Mouse (Mus musculus): ENCODE results near the gene Smad9. TPM values are rescaled to one million over a fixed set of nuclear protein-coding genes. Genes with fewer than 3 reads are reported as not detected.
"Not testable (repeated sequence)": the region's sequence is repeated elsewhere in the genome, so short reads cannot be mapped to it uniquely, and the experiment has no call there.

Smad9 gene
- polyA plus RNA-seq, 1 experiment from 2014 or later: 0.63 TPM

DNA sequence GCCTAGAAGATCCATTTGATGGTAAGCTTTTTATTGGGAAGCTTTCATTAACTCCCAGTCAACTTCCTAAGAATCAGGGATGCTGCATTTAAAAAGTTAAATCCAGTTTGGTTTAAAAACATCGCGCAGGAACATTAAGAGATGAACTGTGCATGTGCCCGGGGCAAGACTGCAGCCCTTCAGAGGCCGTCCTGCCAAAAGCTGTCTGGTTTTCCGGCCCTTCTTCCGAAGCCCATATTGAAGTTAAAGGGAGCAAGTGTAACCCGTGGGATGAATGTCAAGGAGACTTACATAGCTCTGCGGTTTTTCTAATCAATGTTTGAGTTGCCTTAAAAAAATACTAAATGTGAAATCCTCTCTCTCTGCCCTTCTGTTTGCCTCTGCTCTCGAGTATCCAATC lies 3.8 kb downstream of the Smad9 start:
- H3K4me3 ChIP-seq: no peak overlapping the region
- no peak overlapping the region for H3K27ac ChIP-seq
- no peaks in the 10 kb centered on the region for H3K36me3 ChIP-seq
- 74% methylated on average over 9 of the region's 9 CpGs for WGBS
- no peak overlapping the region for H3K4me2 ChIP-seq
- no peak overlapping the region for H3K9ac ChIP-seq
- no peaks in the 10 kb centered on the region for H3K27me3 ChIP-seq
- no peaks in the 10 kb centered on the region for H3K9me3 ChIP-seq (replicated peaks)
- ATAC-seq (replicated peaks; ENCODE audit: insufficient number of reproducible peaks, insufficient read depth, low FRiP score, low read depth): no peak
- H3K4me1 ChIP-seq (replicated peaks): peaks cover 19% of the 10 kb centered on the region

DNA sequence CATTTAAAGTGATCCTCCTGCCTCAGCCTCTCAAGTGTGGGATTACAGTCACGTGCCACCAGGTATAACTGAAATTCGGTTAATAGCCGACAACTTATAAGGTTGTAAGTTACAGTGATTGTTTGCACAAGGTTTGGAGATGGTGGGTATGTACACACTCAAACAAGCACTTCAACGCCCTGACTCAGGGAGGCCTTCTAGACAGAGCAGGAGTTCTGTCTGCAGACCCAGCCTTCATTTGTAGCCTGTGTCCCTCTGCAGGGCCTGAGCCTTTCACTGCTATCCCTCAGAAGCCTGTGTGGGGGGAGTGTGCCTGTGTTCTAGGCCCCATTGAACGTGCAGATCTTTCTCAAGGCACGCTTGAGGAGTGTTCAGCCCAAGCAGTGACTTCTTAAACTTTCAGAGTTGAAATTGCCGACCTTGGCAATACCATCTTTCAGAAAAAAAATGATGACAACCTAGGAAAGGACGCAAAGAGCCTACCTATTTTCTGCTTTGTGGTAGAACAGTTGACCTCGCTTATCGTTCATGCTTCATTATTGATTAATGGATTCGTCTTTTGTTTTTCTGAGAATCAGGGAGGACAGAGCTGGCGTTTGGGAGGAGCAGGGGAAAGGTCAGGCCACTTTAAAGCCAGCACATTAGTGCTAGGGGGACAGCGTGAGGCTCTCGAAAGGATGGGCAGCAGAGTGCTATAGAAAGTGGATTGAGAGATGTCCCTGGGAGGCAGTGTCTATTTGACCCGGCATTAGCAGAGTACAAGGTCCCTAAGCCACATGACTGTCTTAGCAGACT lies 5.1 kb downstream of the Smad9 start:
- Histone ChIP-seq H3K4me2 (no peak overlapping the region), H3K9me3 (replicated peaks) (no peaks in the 10 kb centered on the region), H3K9ac (no peak overlapping the region), H3K27me3 (no peaks in the 10 kb centered on the region), H3K27ac (no peak overlapping the region), H3K4me1 (replicated peaks) (peaks cover 13% of the 10 kb centered on the region), H3K4me3 (no peak overlapping the region), H3K36me3 (no peaks in the 10 kb centered on the region)
- no peak for ATAC-seq (replicated peaks; ENCODE audit: insufficient number of reproducible peaks, insufficient read depth, low FRiP score, low read depth)
- WGBS: 67% methylated on average over 15 of the region's 15 CpGs

- WGBS: 82% methylated on average over 1 of the region's 1 CpGs
- Histone ChIP-seq H3K36me3 (no peaks in the 10 kb centered on the region), H3K4me2 (no peak overlapping the region), H3K27me3 (no peaks in the 10 kb centered on the region), H3K4me1 (replicated peaks) (peaks cover 9% of the 10 kb centered on the region), H3K4me3 (no peak overlapping the region), H3K27ac (no peak overlapping the region), H3K9me3 (replicated peaks) (no peaks in the 10 kb centered on the region), H3K9ac (no peak overlapping the region)
- no peak for ATAC-seq (replicated peaks; ENCODE audit: insufficient number of reproducible peaks, insufficient read depth, low FRiP score, low read depth)
These were observed 5.9 kb downstream of the Smad9 start for GRCm38 (mm10) chr3:54761258-54761657.

- Histone ChIP-seq H3K9ac (no peak overlapping the region), H3K36me3 (no peaks in the 10 kb centered on the region), H3K27ac (no peak overlapping the region), H3K4me2 (peak overlapping the region; percentile 48), H3K27me3 (no peaks in the 10 kb centered on the region), H3K9me3 (replicated peaks) (no peaks in the 10 kb centered on the region), H3K4me1 (replicated peaks) (peaks cover 5% of the 10 kb centered on the region; the same call in 1 of the 2 replicates), H3K4me3 (peak overlapping the region; percentile 33)
- ATAC-seq (replicated peaks; ENCODE audit: insufficient number of reproducible peaks, insufficient read depth, low FRiP score, low read depth): no peak
- 56% methylated on average over 18 of the region's 18 CpGs for WGBS
These were observed 9.0 kb downstream of the Smad9 start for GRCm38 (mm10) chr3:54764418-54764817.

DNA sequence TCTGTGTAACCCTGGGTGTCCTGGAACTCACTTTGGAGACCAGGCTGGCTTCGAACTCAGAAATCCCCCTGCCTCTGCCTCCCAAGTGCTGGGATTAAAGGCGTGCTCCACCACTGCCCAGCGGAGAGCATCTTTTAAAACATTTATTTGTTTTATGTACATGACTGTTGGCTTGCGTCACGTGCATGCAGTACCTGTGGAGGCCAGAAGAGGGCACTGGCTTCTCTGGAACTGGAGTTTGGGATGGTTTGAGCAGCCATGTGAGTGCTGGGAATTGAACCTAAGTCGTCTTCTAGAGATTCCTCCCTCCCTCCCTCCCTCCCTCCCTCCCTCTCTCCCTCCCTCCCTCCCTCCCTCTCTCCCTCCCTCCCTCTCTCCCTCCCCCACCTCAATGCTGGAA lies 10.1 kb downstream of the Smad9 start:
- WGBS: 87% methylated on average over 6 of the region's 6 CpGs
- not testable (repeated sequence) for H3K27me3 ChIP-seq; H3K4me2 ChIP-seq; H3K4me3 ChIP-seq; H3K9ac ChIP-seq; H3K9me3 ChIP-seq (replicated peaks); ATAC-seq (replicated peaks; ENCODE audit: insufficient number of reproducible peaks, insufficient read depth, low FRiP score, low read depth); H3K4me1 ChIP-seq (replicated peaks); H3K36me3 ChIP-seq; H3K27ac ChIP-seq

- no peak overlapping the region for H3K4me3 ChIP-seq
- H3K27me3 ChIP-seq: no peaks in the 10 kb centered on the region
- no peaks in the 10 kb centered on the region for H3K36me3 ChIP-seq
- H3K27ac ChIP-seq: no peak overlapping the region
- H3K9ac ChIP-seq: no peak overlapping the region
- ATAC-seq (replicated peaks; ENCODE audit: insufficient number of reproducible peaks, insufficient read depth, low FRiP score, low read depth): no peak
- H3K4me2 ChIP-seq: no peak overlapping the region
- no peaks in the 10 kb centered on the region for H3K9me3 ChIP-seq (replicated peaks)
- 70% methylated on average over 14 of the region's 14 CpGs for WGBS
- peaks cover 5% of the 10 kb centered on the region; the same call in 1 of the 2 replicates for H3K4me1 ChIP-seq (replicated peaks)
These were observed 10.7 kb downstream of the Smad9 start for GRCm38 (mm10) chr3:54766034-54766433.

DNA sequence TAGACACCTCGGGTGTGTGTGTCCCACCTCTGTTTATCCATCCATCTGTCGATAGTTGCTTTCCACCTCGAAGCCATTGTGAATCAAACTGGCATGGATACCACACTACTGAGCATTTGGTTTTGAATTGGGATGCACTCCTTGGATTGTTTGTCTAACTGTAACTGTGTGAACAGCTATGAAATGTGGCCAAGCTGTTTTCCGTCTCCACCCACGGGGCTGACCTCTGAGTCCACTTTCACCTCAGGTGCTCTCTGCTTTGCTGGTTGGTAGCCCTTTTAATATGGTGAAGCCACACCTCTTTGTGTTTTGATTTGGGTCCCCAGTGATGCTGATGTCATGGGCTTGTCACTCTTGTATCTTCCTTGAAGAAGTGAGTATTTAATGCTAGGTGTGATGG lies 11.4 kb downstream of the Smad9 start:
- H3K9me3 ChIP-seq (replicated peaks): no peaks in the 10 kb centered on the region
- no peaks in the 10 kb centered on the region for H3K27me3 ChIP-seq
- no peak overlapping the region for H3K9ac ChIP-seq
- H3K4me3 ChIP-seq: no peak overlapping the region
- H3K4me1 ChIP-seq (replicated peaks): peaks cover 5% of the 10 kb centered on the region; the same call in 1 of the 2 replicates
- no peak for ATAC-seq (replicated peaks; ENCODE audit: insufficient number of reproducible peaks, insufficient read depth, low FRiP score, low read depth)
- 75% methylated on average over 5 of the region's 5 CpGs for WGBS
- H3K27ac ChIP-seq: no peak overlapping the region
- H3K36me3 ChIP-seq: no peaks in the 10 kb centered on the region
- H3K4me2 ChIP-seq: no peak overlapping the region

DNA sequence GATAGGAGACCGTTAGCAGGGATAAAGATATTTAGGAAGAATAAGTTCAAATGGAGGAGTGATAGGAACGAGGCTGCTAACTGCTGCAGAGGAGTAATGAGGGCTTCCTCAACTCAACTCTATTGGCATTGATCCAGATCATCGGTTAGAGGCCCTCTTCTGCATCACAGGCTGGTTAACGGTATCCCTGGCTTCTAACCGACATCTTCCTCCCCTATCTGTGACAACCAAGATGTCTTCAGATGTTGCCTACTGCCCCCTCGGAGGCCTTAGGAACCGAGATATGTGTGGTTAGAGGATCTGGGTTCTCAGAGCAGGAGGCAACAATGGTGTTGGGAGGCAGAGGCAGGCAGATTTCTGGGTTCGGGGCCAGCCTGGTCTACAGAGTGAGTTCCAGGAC lies 13.2 kb downstream of the Smad9 start:
- H3K36me3 ChIP-seq: no peaks in the 10 kb centered on the region
- H3K27me3 ChIP-seq: no peaks in the 10 kb centered on the region
- peaks cover 5% of the 10 kb centered on the region; the same call in 1 of the 2 replicates for H3K4me1 ChIP-seq (replicated peaks)
- 76% methylated on average over 8 of the region's 8 CpGs for WGBS
- H3K4me3 ChIP-seq: no peak overlapping the region
- H3K27ac ChIP-seq: no peak overlapping the region
- ATAC-seq (replicated peaks; ENCODE audit: insufficient number of reproducible peaks, insufficient read depth, low FRiP score, low read depth): no peak
- no peak overlapping the region for H3K4me2 ChIP-seq
- H3K9ac ChIP-seq: no peak overlapping the region
- no peaks in the 10 kb centered on the region for H3K9me3 ChIP-seq (replicated peaks)

GRCm38 (mm10) chr3:54769349-54770275 lies 14.2 kb downstream of the Smad9 start:
- H3K27ac ChIP-seq: no peak overlapping the region
- no peak overlapping the region for H3K4me2 ChIP-seq
- no peaks in the 10 kb centered on the region for H3K9me3 ChIP-seq (replicated peaks)
- ATAC-seq (replicated peaks; ENCODE audit: insufficient number of reproducible peaks, insufficient read depth, low FRiP score, low read depth): no peak
- no peak overlapping the region for H3K9ac ChIP-seq
- no peaks in the 10 kb centered on the region for H3K4me1 ChIP-seq (replicated peaks)
- WGBS: 73% methylated on average over 17 of the region's 17 CpGs
- H3K27me3 ChIP-seq: no peaks in the 10 kb centered on the region
- no peaks in the 10 kb centered on the region for H3K36me3 ChIP-seq
- no peak overlapping the region for H3K4me3 ChIP-seq

- no peaks in the 10 kb centered on the region for H3K27me3 ChIP-seq
- no peak overlapping the region for H3K9ac ChIP-seq
- H3K4me1 ChIP-seq (replicated peaks): no peaks in the 10 kb centered on the region
- H3K27ac ChIP-seq: no peak overlapping the region
- H3K4me3 ChIP-seq: no peak overlapping the region
- no peaks in the 10 kb centered on the region for H3K9me3 ChIP-seq (replicated peaks)
- no peak overlapping the region for H3K4me2 ChIP-seq
- no peaks in the 10 kb centered on the region for H3K36me3 ChIP-seq
- ATAC-seq (replicated peaks; ENCODE audit: insufficient number of reproducible peaks, insufficient read depth, low FRiP score, low read depth): no peak
- WGBS: 83% methylated on average over 6 of the region's 6 CpGs
These were observed 18.2 kb downstream of the Smad9 start for GRCm38 (mm10) chr3:54773613-54774012.

DNA sequence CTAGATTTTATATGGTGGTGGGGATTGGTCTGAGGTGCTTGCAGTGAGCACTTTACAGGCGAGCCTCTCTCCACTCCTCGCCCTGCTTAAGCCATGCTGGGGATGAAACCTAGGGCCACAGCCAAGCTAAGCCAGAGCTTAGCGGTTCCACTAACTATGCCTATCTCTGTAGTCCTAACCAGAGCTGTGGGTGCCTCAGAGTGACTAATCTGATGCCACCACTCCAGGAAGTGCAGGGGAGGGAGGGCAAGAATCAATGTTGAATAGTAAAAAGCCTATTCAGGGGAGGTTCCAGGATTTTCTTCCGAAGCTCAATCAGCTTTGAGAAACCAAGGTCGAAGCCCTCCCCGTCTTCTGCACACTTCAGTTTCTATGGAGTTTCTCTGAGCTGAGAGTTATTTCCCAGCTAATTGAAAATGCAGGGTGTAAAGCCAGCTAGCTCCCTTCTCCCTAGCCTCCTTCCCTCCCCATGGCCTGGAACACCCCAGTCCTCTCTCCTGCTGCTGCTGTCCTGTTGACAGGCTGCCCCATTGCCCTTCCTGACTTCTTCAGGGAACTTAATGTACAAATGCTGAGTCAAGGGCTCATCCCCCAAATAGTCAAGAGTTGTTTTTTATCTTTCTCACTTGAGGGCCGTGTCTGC lies 20.7 kb downstream of the Smad9 start:
- Histone ChIP-seq H3K36me3 (no peaks in the 10 kb centered on the region), H3K4me3 (no peak overlapping the region)

More for the DNA sequence above, 20.7 kb downstream of the Smad9 start:
- ATAC-seq (replicated peaks; ENCODE audit: insufficient number of reproducible peaks, insufficient read depth, low FRiP score, low read depth): no peak
- Histone ChIP-seq H3K27me3 (no peaks in the 10 kb centered on the region), H3K9ac (no peak overlapping the region), H3K27ac (no peak overlapping the region), H3K9me3 (replicated peaks) (no peaks in the 10 kb centered on the region), H3K4me1 (replicated peaks) (no peaks in the 10 kb centered on the region), H3K4me2 (no peak overlapping the region)
- WGBS: 56% methylated on average over 7 of the region's 7 CpGs
